Mouse (Mus musculus): ENCODE results near the gene Lgals4.

Lgals4 gene

DNA sequence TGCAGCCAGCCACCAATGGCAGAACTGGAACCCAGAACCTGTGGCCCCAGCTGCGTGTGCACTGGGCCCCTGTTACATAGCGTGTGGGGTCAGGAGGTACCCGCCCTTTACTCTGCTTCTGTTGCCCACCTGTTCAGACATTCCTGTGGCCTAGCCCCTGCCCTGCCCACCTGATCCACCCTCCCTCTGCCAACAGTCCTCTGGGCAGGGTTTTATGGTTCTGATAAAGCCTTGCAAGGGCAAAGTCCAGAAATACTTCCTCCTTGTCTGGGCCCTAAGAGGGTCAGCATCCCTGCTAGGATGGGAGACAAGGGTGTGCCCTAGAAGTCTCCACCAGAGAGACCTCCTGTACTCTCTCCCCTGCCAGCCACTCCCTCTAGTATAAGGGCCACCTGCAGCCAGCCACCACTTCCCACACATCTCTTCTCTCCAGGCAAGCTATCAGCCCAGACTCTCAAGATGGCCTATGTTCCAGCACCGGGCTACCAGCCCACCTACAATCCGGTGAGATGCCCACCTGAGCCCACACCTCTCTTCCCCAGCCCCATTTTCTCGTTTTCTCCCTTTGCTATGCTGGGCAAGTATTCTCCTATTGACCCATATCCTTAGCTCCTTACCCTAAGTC lies at the start of gene Lgals4:
Lgals4 (plus strand) TSS at position 132 of the 625 bp plus-strand sequence.
- TF ChIP-seq GATA4 (IDR thresholded peaks at IDR 0.05; ENCODE audit: insufficient replicate concordance, low read length), result no peak

- no peak for TF ChIP-seq GATA4 (IDR thresholded peaks at IDR 0.05; ENCODE audit: insufficient replicate concordance, low read length)
These were observed 48.5 kb upstream of the Lgals4 start for GRCm38 (mm10) chr7:28785161-28785560.

DNA sequence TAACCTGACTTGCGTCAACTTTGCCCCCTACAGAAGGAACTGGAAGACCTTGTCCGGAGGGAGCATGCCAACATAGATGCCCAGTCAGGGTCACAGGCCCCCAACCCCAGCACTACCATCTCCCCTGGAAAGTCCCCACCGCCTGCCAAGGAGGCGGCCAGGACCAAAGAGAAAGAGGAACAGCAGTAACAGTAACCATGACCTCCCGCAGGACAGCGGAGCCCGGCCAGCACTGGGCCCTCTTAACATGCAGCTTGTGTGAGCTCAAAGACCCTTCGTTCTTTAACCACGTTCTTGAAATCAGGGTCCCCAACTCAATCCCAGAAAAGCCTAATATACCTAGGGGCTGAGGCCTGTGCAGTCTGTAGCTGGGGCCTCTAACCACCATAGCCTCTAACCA lies 45.8 kb upstream of the Lgals4 start:
- no peak for TF ChIP-seq GATA4 (IDR thresholded peaks at IDR 0.05; ENCODE audit: insufficient replicate concordance, low read length)

GRCm38 (mm10) chr7:28788307-28789195 lies 45.1 kb upstream of the Lgals4 start, which contains the start of gene Rinl:
Gene Rinl, plus strand, starts transcription at chr7:28788969.
- TF ChIP-seq GATA4 (IDR thresholded peaks at IDR 0.05; ENCODE audit: insufficient replicate concordance, low read length), result no peak

GRCm38 (mm10) chr7:28789235-28789634 lies 44.4 kb upstream of the Lgals4 start:
- no peak for TF ChIP-seq GATA4 (IDR thresholded peaks at IDR 0.05; ENCODE audit: insufficient replicate concordance, low read length)

GRCm38 (mm10) chr7:28790066-28790806 lies 43.4 kb upstream of the Lgals4 start:
- no peak for TF ChIP-seq GATA4 (IDR thresholded peaks at IDR 0.05; ENCODE audit: insufficient replicate concordance, low read length)

DNA sequence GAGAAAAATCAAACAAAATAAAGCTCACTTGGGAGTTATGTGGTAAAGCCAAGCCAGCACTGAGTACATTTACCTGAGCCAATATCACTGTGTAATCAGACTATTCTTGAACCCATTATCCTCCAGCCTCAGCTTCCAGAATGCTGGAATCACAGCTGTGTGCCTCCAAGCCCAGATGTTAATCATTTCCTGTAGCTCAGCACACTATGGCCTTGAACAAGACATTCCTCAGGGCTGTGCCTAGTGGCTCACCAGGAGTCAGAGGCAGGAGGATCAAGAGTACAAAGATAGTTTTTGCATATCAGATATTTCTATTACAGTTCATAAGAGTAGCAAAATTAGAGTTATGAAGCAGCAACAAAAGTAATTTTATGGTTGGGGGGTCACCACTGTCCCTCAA lies 41.9 kb upstream of the Lgals4 start:
- TF ChIP-seq GATA4 (IDR thresholded peaks at IDR 0.05; ENCODE audit: insufficient replicate concordance, low read length), result no peak

DNA sequence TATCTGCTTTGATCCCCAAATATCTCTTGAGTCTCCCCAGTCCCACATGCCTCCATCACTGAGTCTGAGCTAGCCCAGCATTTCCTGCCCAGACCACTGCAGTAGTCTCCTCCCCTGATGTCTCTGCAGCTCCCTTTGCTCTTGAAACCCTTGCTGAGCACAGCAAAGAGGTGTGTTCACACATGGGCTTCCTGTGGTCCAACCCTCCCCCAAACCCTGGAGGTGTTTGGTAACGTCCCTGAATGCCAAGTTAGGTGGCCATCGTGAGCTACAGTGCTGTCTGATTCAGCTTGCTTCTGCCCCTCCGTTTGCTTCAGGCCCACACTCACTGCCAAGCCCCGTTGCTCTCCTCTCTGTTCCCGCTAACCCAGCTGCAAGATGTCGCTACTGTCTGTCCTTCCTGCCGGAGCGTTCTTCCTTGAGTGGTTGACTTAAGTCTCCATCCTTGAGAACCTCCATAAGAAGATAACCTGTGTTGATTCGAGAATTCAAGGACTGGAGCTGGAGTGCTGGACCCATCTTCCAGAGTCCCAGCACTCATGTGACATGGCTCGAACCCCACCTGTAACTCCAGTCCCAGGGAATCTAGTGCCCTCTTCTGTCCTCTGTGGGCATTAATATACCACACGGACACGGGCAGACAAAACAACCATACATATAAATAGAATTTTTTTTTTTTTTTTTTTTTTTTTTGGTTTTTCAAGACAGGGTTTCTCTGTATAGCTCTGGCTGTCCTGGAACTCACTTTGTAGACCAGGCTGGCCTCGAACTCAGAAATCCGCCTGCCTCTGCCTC lies 41.1 kb upstream of the Lgals4 start:
- no peak for TF ChIP-seq GATA4 (IDR thresholded peaks at IDR 0.05; ENCODE audit: insufficient replicate concordance, low read length)

DNA sequence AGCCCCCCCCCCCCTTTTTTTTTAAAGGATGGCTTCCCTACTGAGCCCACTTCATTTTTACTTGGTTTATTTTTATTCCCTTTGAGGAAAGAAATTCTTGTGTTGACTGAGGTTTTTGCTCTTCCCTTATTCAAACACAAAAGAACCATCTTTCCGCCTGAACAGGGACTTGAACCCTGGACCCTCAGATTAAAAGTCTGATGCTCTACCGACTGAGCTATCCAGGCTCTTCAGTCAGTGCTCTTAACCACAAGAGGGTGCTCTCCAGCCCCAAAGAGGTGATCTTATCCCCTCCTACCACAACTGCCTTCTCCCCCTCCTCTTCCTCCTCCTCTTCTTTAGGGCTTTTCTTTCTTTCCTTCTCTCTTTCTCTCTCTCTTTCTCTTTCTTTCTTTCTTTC lies 39.8 kb upstream of the Lgals4 start:
- TF ChIP-seq GATA4 (IDR thresholded peaks at IDR 0.05; ENCODE audit: insufficient replicate concordance, low read length), result no peak

DNA sequence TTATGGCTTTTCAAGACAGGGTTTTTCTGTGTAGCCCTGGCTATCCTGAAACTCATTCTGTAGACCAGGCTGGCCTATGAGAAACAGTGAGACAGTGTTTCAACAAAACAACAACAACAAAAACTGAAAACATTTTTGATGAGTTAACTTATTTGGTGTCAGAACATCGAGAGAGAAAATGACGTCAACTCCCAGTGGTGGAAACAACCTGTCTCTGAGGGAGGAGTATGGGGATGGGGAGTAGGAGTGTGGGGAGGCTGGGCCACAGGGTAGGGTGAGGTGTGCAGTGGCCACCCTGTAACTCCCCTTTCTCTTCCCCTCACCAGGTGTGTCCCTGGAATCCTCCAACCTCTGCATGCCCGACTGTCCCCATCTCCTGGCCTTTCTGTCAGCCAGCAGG lies 39.2 kb upstream of the Lgals4 start:
- TF ChIP-seq GATA4 (IDR thresholded peaks at IDR 0.05; ENCODE audit: insufficient replicate concordance, low read length), result no peak

- no peak for TF ChIP-seq GATA4 (IDR thresholded peaks at IDR 0.05; ENCODE audit: insufficient replicate concordance, low read length)
These were observed 37.8 kb upstream of the Lgals4 start for GRCm38 (mm10) chr7:28795832-28796231.

GRCm38 (mm10) chr7:28796562-28796975 lies 37.1 kb upstream of the Lgals4 start:
- TF ChIP-seq GATA4 (IDR thresholded peaks at IDR 0.05; ENCODE audit: insufficient replicate concordance, low read length), result no peak

GRCm38 (mm10) chr7:28799994-28800393 lies 33.7 kb upstream of the Lgals4 start:
- TF ChIP-seq GATA4 (IDR thresholded peaks at IDR 0.05; ENCODE audit: insufficient replicate concordance, low read length), result no peak

DNA sequence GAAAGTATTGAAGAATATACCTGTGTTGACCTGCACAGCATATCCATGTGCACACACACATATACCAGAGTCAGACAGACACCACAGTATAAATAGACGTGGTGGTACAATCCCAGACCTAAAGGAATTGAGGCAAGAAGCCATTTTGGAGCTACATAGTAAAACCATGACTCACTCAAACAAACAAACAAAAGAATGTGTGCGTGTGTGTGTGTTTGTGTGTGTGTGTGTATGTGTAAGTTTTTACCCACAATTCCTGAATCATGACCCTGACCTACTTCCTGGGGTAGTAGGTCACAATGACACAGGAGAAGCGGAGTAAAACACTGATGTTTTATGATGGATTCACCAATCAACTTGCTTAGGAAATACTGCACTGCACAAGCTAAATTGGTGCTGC lies 32.2 kb upstream of the Lgals4 start:
- TF ChIP-seq GATA4 (IDR thresholded peaks at IDR 0.05; ENCODE audit: insufficient replicate concordance, low read length), result no peak
